In genomic region chr17:75067314-75067713, GRCm38 (mm10) we compare ENCODE assay signal across 12 mouse cellular contexts.
A peak's percentile ranks its signal among the peaks of the same experiment; 100 is the strongest.
DNase-seq lines count a peak whose midpoint lies in the region; ATAC-seq lines count a peak whose summit lies in the region.
"Had no signal": no experiment of that assay in that cellular context is flagged by ENCODE, and none has a peak within 500 bp of the region (broad histone marks: within the 10 kb centered on the region; RNA-seq: fewer than 3 reads in every experiment).

No protein-coding gene starts in this region.

- H3K4me3 ChIP-seq in heart, embryonic 11.5 days (ENCODE audit: low read depth, low read length), result no peak overlapping the region
- H3K4me3 ChIP-seq in lung, embryonic 16.5 days (ENCODE audit: low read length), result no peak overlapping the region
- H3K4me3 ChIP-seq in kidney, embryonic 14.5 days (ENCODE audit: low read length), result no peak overlapping the region
- no peak overlapping the region for H3K4me3 ChIP-seq in intestine, embryonic 15.5 days (replicated peaks)
- H3K4me3 ChIP-seq: liver, embryonic 15.5 days; megakaryocyte, embryonic 14.5 days; stomach, embryonic 15.5 days had no signal

- no peaks in the 10 kb centered on the region for H3K9me3 ChIP-seq in heart, embryonic 11.5 days (replicated peaks; ENCODE audit: control insufficient read depth, low read length)
- H3K9me3 ChIP-seq in lung, embryonic 16.5 days (ENCODE audit: control insufficient read depth, low read length), result no peaks in the 10 kb centered on the region
- no peaks in the 10 kb centered on the region for H3K9me3 ChIP-seq in kidney, embryonic 14.5 days (ENCODE audit: control insufficient read depth, low read length)
- no peaks in the 10 kb centered on the region for H3K9me3 ChIP-seq in intestine, embryonic 15.5 days
- H3K9me3 ChIP-seq: liver, embryonic 15.5 days; megakaryocyte, embryonic 14.5 days; stomach, embryonic 15.5 days had no signal

- H3K4me2 ChIP-seq in heart, embryonic 11.5 days, result peak overlapping the region; percentile 10
- peak overlapping the region; percentile 24; the same call in 1 of the 2 replicates for H3K4me2 ChIP-seq in lung, embryonic 16.5 days (ENCODE audit: low read depth, low read length)
- H3K4me2 ChIP-seq in kidney, embryonic 14.5 days (replicated peaks; ENCODE audit: low read depth, low read length), result no peak overlapping the region
- no peak overlapping the region for H3K4me2 ChIP-seq in intestine, embryonic 15.5 days (replicated peaks)
- H3K4me2 ChIP-seq: liver, embryonic 15.5 days; stomach, embryonic 15.5 days had no signal

- peak overlapping the region; percentile 55 for H3K27ac ChIP-seq in heart, embryonic 11.5 days (ENCODE audit: low read depth, low read length)
- no peak overlapping the region for H3K27ac ChIP-seq in lung, embryonic 16.5 days (ENCODE audit: low read length)
- H3K27ac ChIP-seq in kidney, embryonic 14.5 days (ENCODE audit: low read depth, low read length), result no peak overlapping the region
- H3K27ac ChIP-seq in intestine, embryonic 15.5 days, result no peak overlapping the region
- H3K27ac ChIP-seq: liver, embryonic 15.5 days; stomach, embryonic 15.5 days had no signal

- H3K27me3 ChIP-seq in heart, embryonic 11.5 days (ENCODE audit: control insufficient read depth, insufficient read depth, low read length), result no peaks in the 10 kb centered on the region
- H3K27me3 ChIP-seq in lung, embryonic 16.5 days (ENCODE audit: control insufficient read depth, insufficient read depth, low read depth, low read length), result no peaks in the 10 kb centered on the region
- H3K27me3 ChIP-seq in kidney, embryonic 14.5 days (ENCODE audit: control insufficient read depth, insufficient read depth, low read length), result no peaks in the 10 kb centered on the region
- H3K27me3 ChIP-seq in intestine, embryonic 15.5 days (replicated peaks), result no peaks in the 10 kb centered on the region
- H3K27me3 ChIP-seq: liver, embryonic 15.5 days; megakaryocyte, embryonic 14.5 days; stomach, embryonic 15.5 days had no signal

- H3K4me1 ChIP-seq in heart, embryonic 11.5 days (ENCODE audit: control insufficient read depth, insufficient read depth, low read length), result peaks cover 21% of the 10 kb centered on the region
- H3K4me1 ChIP-seq in lung, embryonic 16.5 days (replicated peaks; ENCODE audit: control insufficient read depth, insufficient read depth, low read length), result no peaks in the 10 kb centered on the region; the same call in 1 of the 2 replicates
- H3K4me1 ChIP-seq in kidney, embryonic 14.5 days (ENCODE audit: control insufficient read depth, insufficient read depth, low read length), result peaks cover 29% of the 10 kb centered on the region; the same call in 1 of the 2 replicates
- peaks cover 8% of the 10 kb centered on the region; the same call in 1 of the 2 replicates for H3K4me1 ChIP-seq in intestine, embryonic 15.5 days (replicated peaks)

- no peak overlapping the region for H3K9ac ChIP-seq in heart, embryonic 11.5 days (ENCODE audit: low read depth, low read length)
- no peak overlapping the region for H3K9ac ChIP-seq in lung, embryonic 16.5 days (ENCODE audit: low read length)
- no peak overlapping the region for H3K9ac ChIP-seq in kidney, embryonic 14.5 days (ENCODE audit: low read depth, low read length)
- no peak overlapping the region for H3K9ac ChIP-seq in intestine, embryonic 15.5 days
- H3K9ac ChIP-seq: liver, embryonic 15.5 days; stomach, embryonic 15.5 days had no signal

- H3K36me3 ChIP-seq in heart, embryonic 11.5 days (ENCODE audit: control insufficient read depth, insufficient read depth, low read length), result no peaks in the 10 kb centered on the region
- H3K36me3 ChIP-seq in lung, embryonic 16.5 days (ENCODE audit: control insufficient read depth, insufficient read depth, low read length), result no peaks in the 10 kb centered on the region
- peaks cover 4% of the 10 kb centered on the region; the same call in 1 of the 2 replicates for H3K36me3 ChIP-seq in kidney, embryonic 14.5 days (ENCODE audit: control insufficient read depth, insufficient read depth, low read length)
- H3K36me3 ChIP-seq in intestine, embryonic 15.5 days, result peaks cover 3% of the 10 kb centered on the region; the same call in 1 of the 2 replicates
- H3K36me3 ChIP-seq: liver, embryonic 15.5 days; stomach, embryonic 15.5 days had no signal

- no peak for DNase-seq in heart, adult 8-10 months (ENCODE audit: low spot score)
- DNase-seq in lung, postnatal 14 days, result no peak
- peak; percentile 23 for DNase-seq in retina, postnatal 1 day
- DNase-seq in layer of hippocampus, postnatal 10 days (ENCODE audit: low spot score in 2 of 2), result no peak
- DNase-seq: cerebellum, postnatal 25 days had no signal

- ATAC-seq in heart, embryonic 11.5 days (replicated peaks; ENCODE audit: insufficient number of reproducible peaks, low FRiP score, low TSS enrichment), result no peak
- ATAC-seq in lung, embryonic 16.5 days (ENCODE audit: low read depth), result no peak
- ATAC-seq in kidney, embryonic 14.5 days (ENCODE audit: low FRiP score, low TSS enrichment), result peak; percentile 49; the same call in 1 of the 2 replicates
- ATAC-seq in intestine, embryonic 15.5 days, result no peak

- 26% methylated on average over 8 of the region's 8 CpGs for WGBS in heart, embryonic 11.5 days (ENCODE audit: insufficient replicate concordance)
- 27% methylated on average over 8 of the region's 8 CpGs for WGBS in lung, embryonic 16.5 days
- WGBS in kidney, embryonic 14.5 days, result 8% methylated on average over 8 of the region's 8 CpGs
- WGBS in intestine, embryonic 15.5 days, result 46% methylated on average over 8 of the region's 8 CpGs

Comparison
In these comparisons a context has a peak if more than half of its experiments do, and no peak if none do; other contexts are left out.
1. H3K4me2 ChIP-seq: peak in heart, embryonic 11.5 days (single experiment) and lung, embryonic 16.5 days (single experiment); none in kidney, embryonic 14.5 days (single experiment) and intestine, embryonic 15.5 days (single experiment).